Mouse (Mus musculus) B cell, adult 62 days (primary cell): Measurements from ENCODE around the gene Pgm1. TPM values are rescaled to one million over a fixed set of nuclear protein-coding genes. Genes with fewer than 3 reads are reported as not detected.

Source experiments
- total RNA-seq: library from RNA; stranded (reverse); gene quantifications from 4 replicates; pipeline ENCODE4 v1.2.4, GENCODE M21; 2023

Gene Pgm1
- 13.6 to 16.7 TPM (median 14.3 TPM) in 4 replicates for total RNA-seq

DNA sequence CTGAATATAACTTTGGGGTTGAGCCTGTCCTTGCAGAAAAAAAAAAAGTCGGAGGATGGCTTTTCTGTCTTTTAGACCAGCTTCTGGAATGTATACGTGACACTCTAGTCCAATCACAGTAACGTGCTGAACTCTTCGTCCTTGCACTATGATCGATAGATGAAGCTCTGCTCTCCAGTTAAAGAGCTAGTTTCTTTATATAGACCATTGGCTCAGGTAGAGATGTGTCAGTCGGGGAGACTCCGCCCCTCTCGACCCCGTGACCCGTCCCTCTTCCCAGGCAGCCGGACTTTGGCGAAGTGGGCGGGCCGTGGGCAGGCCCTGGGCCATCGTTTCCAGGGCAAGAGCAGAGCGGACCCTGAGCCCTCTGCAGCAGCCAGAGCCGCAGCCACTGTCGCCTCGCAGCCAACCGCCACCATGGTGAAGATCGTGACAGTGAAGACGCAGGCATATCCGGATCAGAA, at the start of gene Pgm1:
Gene Pgm1 (plus strand): TSS at position 266 of the 464 bp plus-strand sequence.

DNA sequence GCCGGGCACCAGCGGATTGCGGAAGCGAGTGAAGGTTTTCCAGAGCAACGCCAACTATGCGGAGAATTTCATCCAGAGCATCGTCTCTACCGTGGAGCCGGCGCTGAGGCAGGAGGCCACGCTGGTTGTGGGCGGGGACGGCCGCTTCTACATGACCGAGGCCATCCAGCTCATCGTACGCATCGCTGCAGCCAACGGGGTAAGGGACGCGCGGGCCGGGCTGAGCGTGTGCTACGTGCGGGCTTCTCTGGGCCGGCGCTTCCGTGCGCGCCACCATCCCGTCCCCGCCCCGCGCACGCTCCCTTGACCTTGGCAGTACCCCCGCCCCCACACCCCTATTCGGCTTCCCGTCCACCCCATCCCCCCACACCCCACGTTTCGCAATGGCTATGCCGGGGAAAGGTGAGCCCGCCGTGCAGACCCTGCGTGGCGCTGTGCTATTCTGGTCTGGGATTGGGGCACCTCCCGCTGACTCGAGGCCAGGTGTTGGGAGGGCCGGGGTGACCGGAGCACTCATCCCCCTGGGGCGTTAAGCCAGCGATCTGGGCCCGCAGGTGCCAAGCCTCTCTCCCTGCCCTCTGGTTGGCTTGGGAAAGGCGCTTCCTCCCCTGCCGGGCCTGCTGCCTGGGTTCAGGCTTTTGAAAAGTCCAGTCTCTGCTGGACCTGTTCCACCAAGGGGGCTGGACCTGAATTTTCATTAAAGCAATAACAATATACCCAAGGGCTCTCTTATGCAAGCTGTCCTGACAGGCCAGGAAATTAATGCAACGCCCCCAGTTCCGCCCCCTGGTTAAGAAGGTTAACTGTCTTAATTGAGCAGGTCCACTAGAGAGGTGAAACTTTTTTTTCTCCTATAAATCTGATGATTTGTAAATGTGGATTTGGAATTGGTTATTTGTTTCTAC, 651 bp downstream of the Pgm1 start, which contains the start of gene Itgb3bp:
Gene Itgb3bp (minus strand): TSS at position 201 of the 905 bp plus-strand sequence.

Other genes starting within 250 kb of the Pgm1 start
- 4.4 to 6.9 TPM (median 6.0 TPM) in 4 replicates for gene Alg6, start 213.8 kb upstream of the Pgm1 start, total RNA-seq
- gene Efcab7, start 100.2 kb upstream of the Pgm1 start, total RNA-seq = 5.9 to 8.5 TPM (median 6.7 TPM) in 4 replicates
- 8.7 to 11.9 TPM (median 11.3 TPM) in 4 replicates for gene Itgb3bp, start 399 bp downstream of the Pgm1 start, total RNA-seq
- not detected in 4 replicates for gene Ror1, start 166.4 kb downstream of the Pgm1 start, total RNA-seq